Mouse (Mus musculus) limb, embryonic 14.5 days (tissue): Measurements from ENCODE around the gene Tmem185a. TPM values are rescaled to one million over a fixed set of nuclear protein-coding genes. Genes with fewer than 3 reads are reported as not detected.
"Not testable (repeated sequence)": the region's sequence is repeated elsewhere in the genome, so short reads cannot be mapped to it uniquely, and the experiment has no call there.

Experiments used
- ATAC-seq: fragments of 200-750 bp; cut with Nextera tagmentation; 2 replicates; pipeline ENCODE4 v1.8.0; 2017; ENCODE audit warnings: low read depth, moderate number of reproducible peaks, moderate TSS enrichment; ENCODE audit not compliant: low FRiP score
- DNase-seq: peaks from one replicate; pipeline ENCODE4 v3.0.0-alpha.2; 2015; ENCODE audit warnings: low spot score
- H3K27ac ChIP-seq: fragments of 300-500 bp; sonication (generic); replicated peaks from 2 replicates; pipeline ENCODE4 v1.5.1; 2014; ENCODE audit warnings: low read depth, mild to moderate bottlenecking, low read length, moderate library complexity, mixed read lengths
- H3K27me3 ChIP-seq: fragments of 300-500 bp; sonication (generic); 2 replicates; pipeline ENCODE4 v1.6.1; 2014; ENCODE audit warnings: low read length, mixed read lengths; ENCODE audit not compliant: control insufficient read depth, insufficient read depth
- H3K36me3 ChIP-seq: fragments of 300-500 bp; sonication (generic); 2 replicates; pipeline ENCODE4 v1.6.1; 2014; ENCODE audit warnings: mild to moderate bottlenecking, low read length, moderate library complexity, mixed read lengths; ENCODE audit not compliant: control insufficient read depth, insufficient read depth
- H3K4me1 ChIP-seq: fragments of 300-500 bp; sonication (generic); 2 replicates; pipeline ENCODE4 v1.6.1; 2014; ENCODE audit warnings: antibody characterized with exemption, low read length, mixed read lengths; ENCODE audit not compliant: control insufficient read depth, insufficient read depth
- H3K4me2 ChIP-seq: fragments of 300-500 bp; sonication (generic); replicated peaks from 2 replicates; pipeline ENCODE4 v1.6.1; 2014; ENCODE audit warnings: low read depth, mild to moderate bottlenecking, low read length, moderate library complexity; ENCODE audit not compliant: severe bottlenecking
- H3K4me3 ChIP-seq: fragments of 300-500 bp; sonication (generic); replicated peaks from 2 replicates; pipeline ENCODE4 v1.5.1; 2014; ENCODE audit warnings: low read length
- H3K9ac ChIP-seq: fragments of 300-500 bp; sonication (generic); 2 replicates; pipeline ENCODE4 v1.6.1; 2014; ENCODE audit warnings: mild to moderate bottlenecking, low read depth, low read length, moderate library complexity; ENCODE audit not compliant: severe bottlenecking
- H3K9me3 ChIP-seq: fragments of 300-500 bp; sonication (generic); 2 replicates; pipeline ENCODE4 v1.6.1; 2016; ENCODE audit warnings: low read length; ENCODE audit not compliant: control insufficient read depth
- POLR2A ChIP-seq: fragments of 200-500 bp; IDR thresholded peaks from 2 replicates; pipeline ENCODE4 v1.8.0; 2012; ENCODE audit warnings: inconsistent platforms, mild to moderate bottlenecking, moderate library complexity, borderline replicate concordance; ENCODE audit not compliant: insufficient read depth, insufficient read length; ENCODE audit errors: extremely low read depth
- WGBS: fragments of 180-500 bp; shearing (Covaris S2); extraction: QIAGEN DNeasy Blood & Tissue Kit; methylation state at CpG from one replicate; pipeline ENCODE4 v1.1.7; 2014; 5-methylcytosine and 5-hydroxymethylcytosine counted together
- polyA plus RNA-seq, 2 experiments: library from polyadenylated mRNA; depleted of rRNA in 1 of 2; stranded (reverse) in 1 of 2; unstranded in 1 of 2; fragments of >200 nt; fragmentation: Nextera tagmentation in 1 of 2; extraction: Ambion mirVana in 1 of 2; gene quantifications; 2 replicates each; pipeline versions ENCODE4 v1.2.1 to v1.2.3; 2012 to 2014

Gene Tmem185a
- polyA plus RNA-seq, 2 experiments, result 39.8 to 49.8 TPM

DNA sequence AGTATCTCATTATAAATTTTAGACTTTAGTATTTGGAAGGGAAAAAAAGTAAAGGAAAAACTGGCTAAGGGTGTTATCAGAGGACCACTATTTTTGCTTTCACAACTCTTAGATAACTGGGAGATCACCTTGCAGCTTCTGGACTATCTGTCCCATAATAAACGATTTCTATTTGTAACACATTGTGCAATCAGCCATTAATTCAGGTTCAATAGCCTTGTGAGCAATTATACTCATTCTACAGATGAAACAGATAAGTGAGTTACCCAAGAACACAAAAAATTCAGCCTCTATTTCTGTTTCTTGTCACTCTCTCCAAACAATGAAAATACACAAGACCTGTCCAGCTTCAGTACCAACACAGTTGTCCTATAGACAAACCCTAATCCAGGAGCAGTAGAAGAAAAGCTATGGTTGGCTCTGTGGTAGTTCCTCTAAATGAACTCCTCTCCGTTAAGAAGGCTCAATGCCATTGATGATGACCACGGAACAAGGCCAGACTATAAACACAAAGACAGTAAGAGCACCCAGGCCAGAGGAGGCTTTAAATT is 1.7 kb downstream of the Tmem185a start:
- Histone ChIP-seq H3K27me3 (no peaks in the 10 kb centered on the region), H3K27ac (no peak overlapping the region), H3K4me1 (no peaks in the 10 kb centered on the region), H3K36me3 (no peaks in the 10 kb centered on the region), H3K4me3 (no peak overlapping the region), H3K4me2 (peak overlapping the region; percentile 47), H3K9me3 (no peaks in the 10 kb centered on the region), H3K9ac (no peak overlapping the region)
- WGBS, result 76% methylated on average over 3 of the region's 3 CpGs
- ATAC-seq (no peak), DNase-seq (no peak)
- no peak for TF ChIP-seq POLR2A

DNA sequence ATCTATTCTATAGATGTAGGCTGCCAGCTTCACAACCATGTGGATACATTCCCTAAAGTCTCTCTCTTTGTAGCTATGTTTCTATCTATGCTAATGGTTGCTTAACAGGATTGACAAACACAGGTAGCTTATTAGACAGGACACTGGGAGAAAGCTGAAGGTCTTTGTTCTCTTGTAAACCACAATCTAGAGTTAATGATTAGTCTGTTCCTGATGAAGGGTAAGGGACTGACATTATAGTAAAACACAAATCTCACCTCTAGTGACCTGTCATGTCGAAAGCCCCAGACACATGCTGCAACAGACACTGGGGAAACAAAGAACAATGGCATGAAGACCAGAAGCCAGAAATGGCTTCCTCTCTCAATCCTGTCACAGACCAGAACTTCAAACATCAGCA is 10.1 kb downstream of the Tmem185a start:
- H3K36me3 ChIP-seq, result peaks cover 6% of the 10 kb centered on the region; the same call in 1 of the 2 replicates
- H3K9ac ChIP-seq, result no peak overlapping the region
- 87% methylated on average over 1 of the region's 1 CpGs for WGBS
- no peak overlapping the region for H3K4me2 ChIP-seq
- no peaks in the 10 kb centered on the region for H3K9me3 ChIP-seq
- ATAC-seq (no peak), DNase-seq (no peak)
- H3K4me3 ChIP-seq, result no peak overlapping the region
- no peak overlapping the region for H3K27ac ChIP-seq
- H3K27me3 ChIP-seq, result no peaks in the 10 kb centered on the region
- TF ChIP-seq POLR2A, result no peak
- no peaks in the 10 kb centered on the region for H3K4me1 ChIP-seq

DNA sequence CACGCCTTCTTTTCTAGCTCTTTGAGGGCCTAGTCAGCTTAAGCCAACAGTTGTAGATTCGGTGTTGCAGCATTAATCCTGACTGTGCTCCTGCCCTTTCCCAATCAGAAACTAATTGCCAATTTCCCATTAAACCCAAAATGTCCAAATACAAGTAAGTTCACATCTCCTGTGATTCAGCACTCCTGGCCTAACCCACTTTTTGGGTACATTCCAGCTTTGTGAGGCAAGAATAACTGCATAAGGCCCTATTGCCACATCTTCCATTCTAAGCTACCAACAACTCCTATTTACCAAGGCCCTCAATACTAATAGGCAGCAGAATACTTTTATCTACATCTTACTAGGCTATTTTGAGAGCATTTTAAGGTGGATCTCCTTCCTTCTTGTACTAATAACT is 11.5 kb downstream of the Tmem185a start:
- ATAC-seq, result no peak

DNA sequence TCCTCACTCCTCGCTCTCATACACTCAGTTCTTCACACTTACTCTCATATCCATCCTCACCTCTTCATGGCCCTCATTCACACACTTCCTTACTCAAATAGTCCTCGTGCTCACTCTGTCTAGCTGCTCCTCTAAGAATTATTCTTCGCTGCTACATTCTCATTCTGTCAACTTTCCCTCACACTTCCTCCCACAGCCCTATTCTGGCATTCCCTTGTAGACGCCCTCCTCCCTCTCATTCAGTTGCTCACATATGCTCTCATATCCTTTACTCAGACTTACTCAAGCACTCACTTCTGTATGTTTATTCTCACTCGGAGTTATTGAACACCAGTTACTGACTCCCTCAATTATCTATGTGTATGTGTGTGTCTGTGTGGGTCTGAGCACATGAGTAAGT is 13.4 kb downstream of the Tmem185a start:
- no peak overlapping the region for H3K4me3 ChIP-seq
- H3K4me1 ChIP-seq, result no peaks in the 10 kb centered on the region
- ATAC-seq (no peak), DNase-seq (no peak)
- no peak overlapping the region for H3K27ac ChIP-seq
- no peaks in the 10 kb centered on the region for H3K27me3 ChIP-seq
- peaks cover 8% of the 10 kb centered on the region; the same call in 1 of the 2 replicates for H3K36me3 ChIP-seq
- no peak for TF ChIP-seq POLR2A
- no peaks in the 10 kb centered on the region for H3K9me3 ChIP-seq
- WGBS, result 79% methylated on average over 5 of the region's 5 CpGs
- no peak overlapping the region for H3K9ac ChIP-seq
- H3K4me2 ChIP-seq, result no peak overlapping the region

More for the DNA sequence above, 11.5 kb downstream of the Tmem185a start:
- Histone ChIP-seq H3K4me2 (no peak overlapping the region), H3K27ac (no peak overlapping the region), H3K4me1 (no peaks in the 10 kb centered on the region), H3K36me3 (peaks cover 8% of the 10 kb centered on the region; the same call in 1 of the 2 replicates), H3K4me3 (no peak overlapping the region), H3K9ac (no peak overlapping the region), H3K9me3 (no peaks in the 10 kb centered on the region), H3K27me3 (no peaks in the 10 kb centered on the region)
- TF ChIP-seq POLR2A, result no peak
- 77% methylated on average over 2 of the region's 2 CpGs for WGBS
- no peak for DNase-seq

DNA sequence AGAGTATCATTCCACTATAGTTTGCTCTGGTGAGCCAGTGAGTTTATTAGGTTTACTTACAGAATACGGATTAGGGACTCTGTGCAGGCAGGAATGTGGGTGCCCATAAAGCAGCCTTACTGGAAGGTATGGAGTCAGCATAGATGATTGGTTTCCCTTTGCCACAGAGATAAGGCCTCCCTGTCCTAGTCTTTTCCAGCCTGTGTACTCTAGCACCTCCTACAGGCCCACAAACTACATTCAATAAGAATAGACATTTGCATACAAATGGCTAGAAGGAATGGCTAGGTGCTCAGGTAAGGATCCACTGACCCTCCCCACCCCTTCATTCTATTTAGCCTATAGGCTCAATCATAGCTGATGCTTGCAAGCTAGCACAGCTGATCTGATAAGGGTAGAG is 24.6 kb downstream of the Tmem185a start:
- not testable (repeated sequence) for H3K4me2 ChIP-seq, H3K36me3 ChIP-seq, H3K27ac ChIP-seq, ATAC-seq, H3K4me3 ChIP-seq, H3K9me3 ChIP-seq, DNase-seq, H3K9ac ChIP-seq, H3K27me3 ChIP-seq, H3K4me1 ChIP-seq
- no CpG with 5 or more reads among the region's 1 CpGs for WGBS

DNA sequence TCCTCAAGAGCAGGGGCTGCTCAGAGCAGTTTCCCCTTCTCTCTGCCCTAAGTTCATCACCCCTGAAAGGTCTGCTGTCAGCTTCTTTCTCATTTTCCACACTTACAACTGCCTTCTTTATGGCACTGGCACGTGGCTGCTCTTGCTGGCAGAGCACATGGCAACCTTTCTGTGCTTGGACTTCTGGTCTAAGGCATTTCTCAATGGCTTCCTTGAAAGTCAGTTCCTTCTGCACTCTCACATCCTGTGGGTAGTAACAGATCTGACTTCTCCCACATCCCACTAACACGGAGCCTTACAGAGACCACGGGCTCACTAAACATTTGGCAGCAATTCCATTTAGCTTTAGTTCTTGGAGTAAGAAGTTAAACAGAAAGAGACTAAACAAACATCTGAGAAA is 51.5 kb downstream of the Tmem185a start:
- DNase-seq, H3K9me3 ChIP-seq, H3K36me3 ChIP-seq, H3K9ac ChIP-seq, H3K27me3 ChIP-seq, H3K4me1 ChIP-seq, ATAC-seq, H3K27ac ChIP-seq, H3K4me3 ChIP-seq, H3K4me2 ChIP-seq: not testable (repeated sequence)
- 66% methylated on average over 3 of the region's 3 CpGs for WGBS

Other genes with a start within 250 kb of the Tmem185a start
- 22.5 and 28.7 TPM in 2 replicates for gene Ids, start 112.1 kb downstream of the Tmem185a start, polyA plus RNA-seq (2012; rRNA removed)
- 4.9 TPM in 2 replicates for gene Ids, start 112.1 kb downstream of the Tmem185a start, polyA plus RNA-seq (2014; fragmentation: Nextera tagmentation; extraction: Ambion mirVana)
- gene 1110012L19Rik, start 91.3 kb downstream of the Tmem185a start, polyA plus RNA-seq (2012; rRNA removed), result 13.5 and 18.9 TPM in 2 replicates
- gene 1110012L19Rik, start 91.3 kb downstream of the Tmem185a start, polyA plus RNA-seq (2014; fragmentation: Nextera tagmentation; extraction: Ambion mirVana), result 26.9 and 31.0 TPM in 2 replicates